Mouse (Mus musculus): ENCODE measurements around the gene Rft1.

Gene Rft1

GRCm38 (mm10) chr14:30653943-30654659 lies at the start of gene Rft1:
Rft1 (plus strand) TSS chr14:30654360.
- DNase-seq = peak; percentile 99

- no peak for DNase-seq
These were observed 47.3 kb upstream of the Rft1 start for GRCm38 (mm10) chr14:30606817-30607216.

- no peak for DNase-seq
These were observed 46.5 kb upstream of the Rft1 start for GRCm38 (mm10) chr14:30607696-30608095.

- DNase-seq = no peak
These were observed 46.0 kb upstream of the Rft1 start for GRCm38 (mm10) chr14:30608176-30608575.

GRCm38 (mm10) chr14:30609499-30609898 lies 44.7 kb upstream of the Rft1 start:
- DNase-seq = no peak

- no peak for DNase-seq
These were observed 43.9 kb upstream of the Rft1 start for GRCm38 (mm10) chr14:30610304-30610703.

GRCm38 (mm10) chr14:30610940-30611339 lies 43.2 kb upstream of the Rft1 start:
- DNase-seq = no peak

- DNase-seq = peak; percentile 78
These were observed 41.6 kb upstream of the Rft1 start for GRCm38 (mm10) chr14:30612523-30612922.

- DNase-seq = no peak
These were observed 41.0 kb upstream of the Rft1 start for GRCm38 (mm10) chr14:30612962-30613715.

GRCm38 (mm10) chr14:30616751-30617150 lies 37.4 kb upstream of the Rft1 start:
- no peak for DNase-seq

- DNase-seq = no peak
These were observed 35.3 kb upstream of the Rft1 start for GRCm38 (mm10) chr14:30618746-30619275.

GRCm38 (mm10) chr14:30619982-30620578 lies 34.1 kb upstream of the Rft1 start:
- no peak for DNase-seq

- no peak for DNase-seq
These were observed 32.0 kb upstream of the Rft1 start for GRCm38 (mm10) chr14:30622130-30622529.

- DNase-seq = no peak
These were observed 31.6 kb upstream of the Rft1 start for GRCm38 (mm10) chr14:30622556-30622955.

- DNase-seq = no peak
These were observed 29.9 kb upstream of the Rft1 start for GRCm38 (mm10) chr14:30624277-30624721.

- peak; percentile 44 for DNase-seq
These were observed 28.9 kb upstream of the Rft1 start for GRCm38 (mm10) chr14:30625131-30625807.

GRCm38 (mm10) chr14:30625856-30626726 lies 28.1 kb upstream of the Rft1 start, which contains the start of gene Prkcd:
Prkcd (minus strand) TSS chr14:30626210.
- DNase-seq = peak; percentile 94

GRCm38 (mm10) chr14:30626756-30627742 lies 27.1 kb upstream of the Rft1 start:
- peak; percentile 22 for DNase-seq

GRCm38 (mm10) chr14:30628235-30628634 lies 25.9 kb upstream of the Rft1 start:
- no peak for DNase-seq

GRCm38 (mm10) chr14:30629839-30630238 lies 24.3 kb upstream of the Rft1 start:
- DNase-seq = no peak
